Mouse (Mus musculus) embryonic facial prominence, embryonic 10.5 days (tissue): ENCODE results near the gene Fam20a. TPM values are rescaled to one million over a fixed set of nuclear protein-coding genes. Genes with fewer than 3 reads are reported as not detected.

Source experiments
- DNase-seq: peaks from one replicate; pipeline ENCODE4 v3.0.0-alpha.2; 2017; ENCODE audit warnings: low spot score
- H3K27ac ChIP-seq: fragments of 300-500 bp; sonication (generic); replicated peaks from 2 replicates; pipeline ENCODE4 v1.5.1; 2016; ENCODE audit warnings: mild to moderate bottlenecking
- H3K27me3 ChIP-seq: fragments of 300-500 bp; sonication (generic); replicated peaks from 2 replicates; pipeline ENCODE4 v1.6.1; 2016; ENCODE audit warnings: low read depth, mild to moderate bottlenecking; ENCODE audit not compliant: poor library complexity, severe bottlenecking
- H3K36me3 ChIP-seq: fragments of 300-500 bp; sonication (generic); replicated peaks from 2 replicates; pipeline ENCODE4 v1.6.1; 2016; ENCODE audit warnings: mild to moderate bottlenecking, moderate library complexity
- H3K4me1 ChIP-seq: fragments of 300-500 bp; sonication (generic); 2 replicates; pipeline ENCODE4 v1.6.1; 2016
- H3K4me3 ChIP-seq: fragments of 300-500 bp; sonication (generic); 2 replicates; pipeline ENCODE4 v1.5.1; 2016; ENCODE audit warnings: mild to moderate bottlenecking, moderate library complexity
- H3K9me3 ChIP-seq: fragments of 300-500 bp; sonication (generic); 2 replicates; pipeline ENCODE4 v1.6.1; 2016; ENCODE audit warnings: mild to moderate bottlenecking
- WGBS: fragments of 180-500 bp; shearing (Covaris S2); methylation state at CpG from one replicate; pipeline ENCODE4 v1.1.7; 2016; 5-methylcytosine and 5-hydroxymethylcytosine counted together
- polyA plus RNA-seq: library from polyadenylated mRNA; unstranded; fragments of >200 nt; fragmentation: Nextera tagmentation; extraction: Ambion mirVana; gene quantifications from 2 replicates; pipeline ENCODE4 v1.2.1, GENCODE M21; 2016

The Fam20a gene
- polyA plus RNA-seq, 1 experiment from 2014 or later = 1.1 TPM

- Histone ChIP-seq H3K27me3 (no peaks in the 10 kb centered on the region), H3K27ac (no peak overlapping the region), H3K4me1 (peaks cover 17% of the 10 kb centered on the region), H3K4me3 (no peak overlapping the region), H3K9me3 (no peaks in the 10 kb centered on the region; the same call in 1 of the 2 replicates), H3K36me3 (no peaks in the 10 kb centered on the region)
- no peak for DNase-seq
- 85% methylated on average over 8 of the region's 8 CpGs for WGBS
Measured at GRCm38 (mm10) chr11:109732726-109733438, 10.8 kb upstream of the Fam20a start.

- peaks cover 7% of the 10 kb centered on the region for H3K27me3 ChIP-seq
- no peak for DNase-seq
- H3K36me3 ChIP-seq = no peaks in the 10 kb centered on the region
- H3K27ac ChIP-seq = no peak overlapping the region
- WGBS = 63% methylated on average over 3 of the region's 3 CpGs
- no peak overlapping the region for H3K4me3 ChIP-seq
- no peaks in the 10 kb centered on the region for H3K9me3 ChIP-seq
- peaks cover 3% of the 10 kb centered on the region for H3K4me1 ChIP-seq
Measured at GRCm38 (mm10) chr11:109728371-109728770, 6.3 kb upstream of the Fam20a start.

GRCm38 (mm10) chr11:109722711-109723110, 632 bp upstream of the Fam20a start:
- Histone ChIP-seq H3K27me3 (peaks cover 54% of the 10 kb centered on the region), H3K4me1 (peaks cover 32% of the 10 kb centered on the region), H3K27ac (no peak overlapping the region), H3K4me3 (peak overlapping the region; percentile 65; the same call in 1 of the 2 replicates), H3K36me3 (no peaks in the 10 kb centered on the region), H3K9me3 (no peaks in the 10 kb centered on the region)
- 54% methylated on average over 4 of the region's 4 CpGs for WGBS
- no peak for DNase-seq

GRCm38 (mm10) chr11:109721320-109721780, 729 bp downstream of the Fam20a start:
- H3K4me1 ChIP-seq = peaks cover 42% of the 10 kb centered on the region
- peaks cover 54% of the 10 kb centered on the region for H3K27me3 ChIP-seq
- peak; percentile 71 for DNase-seq
- H3K9me3 ChIP-seq = no peaks in the 10 kb centered on the region
- H3K36me3 ChIP-seq = no peaks in the 10 kb centered on the region
- peak overlapping the region; percentile 65 for H3K4me3 ChIP-seq
- H3K27ac ChIP-seq = peak overlapping the region; percentile 55; the same call in 1 of the 2 replicates
- 2% methylated on average over 40 of the region's 40 CpGs for WGBS

- Histone ChIP-seq H3K27me3 (peaks cover 54% of the 10 kb centered on the region), H3K36me3 (no peaks in the 10 kb centered on the region), H3K27ac (no peak overlapping the region), H3K9me3 (no peaks in the 10 kb centered on the region), H3K4me3 (peak overlapping the region; percentile 65), H3K4me1 (peaks cover 45% of the 10 kb centered on the region)
- WGBS = 12% methylated on average over 12 of the region's 12 CpGs
- peak; percentile 31 for DNase-seq
Measured at GRCm38 (mm10) chr11:109720809-109721319, 1.2 kb downstream of the Fam20a start.

- no peak for DNase-seq
- H3K36me3 ChIP-seq = no peaks in the 10 kb centered on the region
- no peaks in the 10 kb centered on the region for H3K9me3 ChIP-seq
- H3K4me1 ChIP-seq = peaks cover 59% of the 10 kb centered on the region
- no peak overlapping the region for H3K4me3 ChIP-seq
- no peak overlapping the region for H3K27ac ChIP-seq
- H3K27me3 ChIP-seq = peaks cover 48% of the 10 kb centered on the region
- 92% methylated on average over 3 of the region's 3 CpGs for WGBS
Measured at GRCm38 (mm10) chr11:109719399-109719798, 2.7 kb downstream of the Fam20a start.

GRCm38 (mm10) chr11:109717966-109718895, 3.8 kb downstream of the Fam20a start:
- WGBS = 89% methylated on average over 15 of the region's 15 CpGs
- Histone ChIP-seq H3K4me3 (no peak overlapping the region), H3K4me1 (peaks cover 71% of the 10 kb centered on the region), H3K27me3 (peaks cover 46% of the 10 kb centered on the region), H3K36me3 (no peaks in the 10 kb centered on the region), H3K9me3 (no peaks in the 10 kb centered on the region), H3K27ac (no peak overlapping the region)
- no peak for DNase-seq

- no peaks in the 10 kb centered on the region for H3K9me3 ChIP-seq
- peaks cover 38% of the 10 kb centered on the region for H3K27me3 ChIP-seq
- peaks cover 69% of the 10 kb centered on the region for H3K4me1 ChIP-seq
- no peak overlapping the region for H3K27ac ChIP-seq
- no peak for DNase-seq
- no peaks in the 10 kb centered on the region for H3K36me3 ChIP-seq
- WGBS = 89% methylated on average over 5 of the region's 5 CpGs
- H3K4me3 ChIP-seq = no peak overlapping the region
Measured at GRCm38 (mm10) chr11:109717448-109717847, 4.6 kb downstream of the Fam20a start.

GRCm38 (mm10) chr11:109716981-109717380, 5.1 kb downstream of the Fam20a start:
- WGBS = 75% methylated on average over 7 of the region's 7 CpGs
- H3K9me3 ChIP-seq = no peaks in the 10 kb centered on the region
- H3K4me1 ChIP-seq = peaks cover 64% of the 10 kb centered on the region
- peaks cover 33% of the 10 kb centered on the region for H3K27me3 ChIP-seq
- no peaks in the 10 kb centered on the region for H3K36me3 ChIP-seq
- H3K4me3 ChIP-seq = no peak overlapping the region
- no peak overlapping the region for H3K27ac ChIP-seq
- no peak for DNase-seq

GRCm38 (mm10) chr11:109715311-109715781, 6.7 kb downstream of the Fam20a start:
- H3K27me3 ChIP-seq = peaks cover 17% of the 10 kb centered on the region
- no peak overlapping the region for H3K4me3 ChIP-seq
- peak overlapping the region; percentile 63 for H3K27ac ChIP-seq
- H3K36me3 ChIP-seq = no peaks in the 10 kb centered on the region
- 52% methylated on average over 12 of the region's 12 CpGs for WGBS
- H3K4me1 ChIP-seq = peaks cover 50% of the 10 kb centered on the region
- no peaks in the 10 kb centered on the region for H3K9me3 ChIP-seq
- peak; percentile 57 for DNase-seq

- H3K4me1 ChIP-seq = peaks cover 50% of the 10 kb centered on the region
- no peaks in the 10 kb centered on the region for H3K9me3 ChIP-seq
- 74% methylated on average over 17 of the region's 17 CpGs for WGBS
- no peak for DNase-seq
- peaks cover 9% of the 10 kb centered on the region for H3K27me3 ChIP-seq
- H3K36me3 ChIP-seq = no peaks in the 10 kb centered on the region
- H3K4me3 ChIP-seq = no peak overlapping the region
- H3K27ac ChIP-seq = peak overlapping the region; percentile 63
Measured at GRCm38 (mm10) chr11:109714341-109715247, 7.5 kb downstream of the Fam20a start.
